Mouse (Mus musculus): ENCODE measurements around the gene Map6. TPM values are rescaled to one million over a fixed set of nuclear protein-coding genes. Genes with fewer than 3 reads are reported as not detected.

The Map6 gene
- total RNA-seq, 1 experiment from 2014 or later = 0.20 TPM

GRCm38 (mm10) chr7:99330012-99330411 is 62.8 kb downstream of the Map6 start:
- no peak for ATAC-seq (replicated peaks in 1 of 2; ENCODE audit: insufficient read depth in 1 of 2, low FRiP score in 2 of 2, low TSS enrichment in 1 of 2, low read depth in 1 of 2, poor library complexity in 2 of 2, severe bottlenecking in 2 of 2)

GRCm38 (mm10) chr7:99332774-99333480 is 65.7 kb downstream of the Map6 start:
- ATAC-seq (replicated peaks in 1 of 2; ENCODE audit: insufficient read depth in 1 of 2, low FRiP score in 2 of 2, low TSS enrichment in 1 of 2, low read depth in 1 of 2, poor library complexity in 2 of 2, severe bottlenecking in 2 of 2) = peak; percentile 89 to 92

- ATAC-seq (replicated peaks in 1 of 2; ENCODE audit: insufficient read depth in 1 of 2, low FRiP score in 2 of 2, low TSS enrichment in 1 of 2, low read depth in 1 of 2, poor library complexity in 2 of 2, severe bottlenecking in 2 of 2) = no peak
Observed at GRCm38 (mm10) chr7:99340736-99341135, 73.5 kb downstream of the Map6 start.

GRCm38 (mm10) chr7:99343577-99343976 is 76.3 kb downstream of the Map6 start:
- ATAC-seq (replicated peaks in 1 of 2; ENCODE audit: insufficient read depth in 1 of 2, low FRiP score in 2 of 2, low TSS enrichment in 1 of 2, low read depth in 1 of 2, poor library complexity in 2 of 2, severe bottlenecking in 2 of 2) = no peak

GRCm38 (mm10) chr7:99347268-99347667 is 80.0 kb downstream of the Map6 start:
- ATAC-seq (replicated peaks in 1 of 2; ENCODE audit: insufficient read depth in 1 of 2, low FRiP score in 2 of 2, low TSS enrichment in 1 of 2, low read depth in 1 of 2, poor library complexity in 2 of 2, severe bottlenecking in 2 of 2) = no peak

GRCm38 (mm10) chr7:99348883-99349282 is 81.6 kb downstream of the Map6 start:
- ATAC-seq (replicated peaks in 1 of 2; ENCODE audit: insufficient read depth in 1 of 2, low FRiP score in 2 of 2, low TSS enrichment in 1 of 2, low read depth in 1 of 2, poor library complexity in 2 of 2, severe bottlenecking in 2 of 2) = no peak

GRCm38 (mm10) chr7:99349782-99350720 is 82.8 kb downstream of the Map6 start:
- no peak for ATAC-seq (replicated peaks in 1 of 2; ENCODE audit: insufficient read depth in 1 of 2, low FRiP score in 2 of 2, low TSS enrichment in 1 of 2, low read depth in 1 of 2, poor library complexity in 2 of 2, severe bottlenecking in 2 of 2)

GRCm38 (mm10) chr7:99351104-99351801 is 84.0 kb downstream of the Map6 start:
- no peak for ATAC-seq (replicated peaks in 1 of 2; ENCODE audit: insufficient read depth in 1 of 2, low FRiP score in 2 of 2, low TSS enrichment in 1 of 2, low read depth in 1 of 2, poor library complexity in 2 of 2, severe bottlenecking in 2 of 2)

GRCm38 (mm10) chr7:99351802-99352517 is 84.7 kb downstream of the Map6 start:
- ATAC-seq (replicated peaks in 1 of 2; ENCODE audit: insufficient read depth in 1 of 2, low FRiP score in 2 of 2, low TSS enrichment in 1 of 2, low read depth in 1 of 2, poor library complexity in 2 of 2, severe bottlenecking in 2 of 2) = no peak

GRCm38 (mm10) chr7:99352526-99353400 is 85.5 kb downstream of the Map6 start, which contains the start of gene Serpinh1:
Gene Serpinh1 (minus strand): TSS chr7:99353239.
- ATAC-seq (replicated peaks in 1 of 2; ENCODE audit: insufficient read depth in 1 of 2, low FRiP score in 2 of 2, low TSS enrichment in 1 of 2, low read depth in 1 of 2, poor library complexity in 2 of 2, severe bottlenecking in 2 of 2) = peak; percentile 10 to 42; a peak in 1 of 4 replicates

- ATAC-seq (replicated peaks in 1 of 2; ENCODE audit: insufficient read depth in 1 of 2, low FRiP score in 2 of 2, low TSS enrichment in 1 of 2, low read depth in 1 of 2, poor library complexity in 2 of 2, severe bottlenecking in 2 of 2) = no peak
Observed at GRCm38 (mm10) chr7:99355731-99356131, 88.5 kb downstream of the Map6 start.

- ATAC-seq (replicated peaks in 1 of 2; ENCODE audit: insufficient read depth in 1 of 2, low FRiP score in 2 of 2, low TSS enrichment in 1 of 2, low read depth in 1 of 2, poor library complexity in 2 of 2, severe bottlenecking in 2 of 2) = no peak
Observed at GRCm38 (mm10) chr7:99356244-99356930, 89.1 kb downstream of the Map6 start.

- no peak for ATAC-seq (replicated peaks in 1 of 2; ENCODE audit: insufficient read depth in 1 of 2, low FRiP score in 2 of 2, low TSS enrichment in 1 of 2, low read depth in 1 of 2, poor library complexity in 2 of 2, severe bottlenecking in 2 of 2)
Observed at GRCm38 (mm10) chr7:99357201-99357600, 90.0 kb downstream of the Map6 start.

GRCm38 (mm10) chr7:99358371-99358770 is 91.1 kb downstream of the Map6 start:
- ATAC-seq (replicated peaks in 1 of 2; ENCODE audit: insufficient read depth in 1 of 2, low FRiP score in 2 of 2, low TSS enrichment in 1 of 2, low read depth in 1 of 2, poor library complexity in 2 of 2, severe bottlenecking in 2 of 2) = no peak

- ATAC-seq (replicated peaks in 1 of 2; ENCODE audit: insufficient read depth in 1 of 2, low FRiP score in 2 of 2, low TSS enrichment in 1 of 2, low read depth in 1 of 2, poor library complexity in 2 of 2, severe bottlenecking in 2 of 2) = peak; percentile 62 to 76
Observed at GRCm38 (mm10) chr7:99360021-99360802, 93.0 kb downstream of the Map6 start.
